Mouse (Mus musculus): ENCODE data around the gene Notum. TPM values are rescaled to one million over a fixed set of nuclear protein-coding genes. Genes with fewer than 3 reads are reported as not detected.
A peak's percentile ranks its signal among the peaks of the same experiment; 100 is the strongest.

Gene Notum
- total RNA-seq, 2 experiments from 2014 or later, result 0.20 TPM; not detected in 1

DNA sequence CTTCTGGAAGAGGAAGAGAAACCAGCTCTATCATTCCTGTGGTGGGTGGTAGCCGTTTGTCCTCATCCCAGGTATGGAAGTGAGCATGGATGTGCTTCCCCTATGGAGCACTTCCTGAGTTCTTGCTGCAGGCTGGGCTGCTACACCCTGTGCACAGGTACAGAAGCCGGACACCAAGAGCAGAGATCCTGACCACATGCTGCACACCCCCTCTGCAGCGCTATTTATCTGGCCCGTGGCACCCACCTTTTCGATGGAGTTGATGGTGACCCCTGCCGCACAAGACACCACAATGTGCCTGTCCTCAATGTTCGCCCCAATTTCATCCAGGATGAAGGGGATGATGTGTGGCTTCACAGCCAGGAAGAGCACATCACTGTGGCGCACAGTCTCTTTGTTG lies 19.1 kb downstream of the Notum start:
- no peak for DNase-seq (ENCODE audit: low spot score)
- intact Hi-C loops (cut with DNase I), result no loop called here

DNA sequence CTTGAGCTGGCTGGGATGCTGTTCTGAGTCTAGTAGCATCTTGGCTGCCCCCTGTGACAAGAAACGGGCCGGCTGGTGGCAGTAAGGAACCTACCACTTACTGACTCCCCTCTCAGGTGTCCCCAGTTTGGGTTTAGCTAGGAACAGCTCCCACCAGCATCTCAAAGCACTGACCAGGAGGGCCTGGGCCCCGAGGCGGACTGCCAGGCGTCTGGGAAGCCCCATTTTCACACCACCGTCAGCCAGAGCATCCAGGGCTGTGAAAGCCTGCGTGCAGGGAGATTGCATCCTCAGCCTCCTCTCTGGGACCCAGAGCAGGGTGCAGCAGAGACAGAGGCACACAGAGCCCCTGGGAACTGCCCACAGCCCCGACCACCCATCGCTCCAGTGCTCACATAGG lies 19.7 kb downstream of the Notum start:
- intact Hi-C loops (cut with DNase I), result no loop called here
- no peak for DNase-seq (ENCODE audit: low spot score)

- intact Hi-C loops (cut with DNase I), result no loop called here
- no peak for DNase-seq (ENCODE audit: low spot score)
Measured at GRCm38 (mm10) chr11:120634810-120635209, 26.2 kb downstream of the Notum start.

- intact Hi-C loops (cut with DNase I), result no loop called here
- peak; percentile 87 for DNase-seq (ENCODE audit: low spot score)
Measured at GRCm38 (mm10) chr11:120633520-120634343, 27.2 kb downstream of the Notum start, which contains the start of gene Mafg. TSS of gene Mafg (minus strand) at chr11:120633600.

GRCm38 (mm10) chr11:120632559-120633519 lies 28.1 kb downstream of the Notum start:
- intact Hi-C loops (cut with DNase I), result no loop called here
- peak; percentile 66 for DNase-seq (ENCODE audit: low spot score)

GRCm38 (mm10) chr11:120631726-120632448 lies 29.1 kb downstream of the Notum start:
- no peak for DNase-seq (ENCODE audit: low spot score)
- intact Hi-C loops (cut with DNase I), result no loop called here

DNA sequence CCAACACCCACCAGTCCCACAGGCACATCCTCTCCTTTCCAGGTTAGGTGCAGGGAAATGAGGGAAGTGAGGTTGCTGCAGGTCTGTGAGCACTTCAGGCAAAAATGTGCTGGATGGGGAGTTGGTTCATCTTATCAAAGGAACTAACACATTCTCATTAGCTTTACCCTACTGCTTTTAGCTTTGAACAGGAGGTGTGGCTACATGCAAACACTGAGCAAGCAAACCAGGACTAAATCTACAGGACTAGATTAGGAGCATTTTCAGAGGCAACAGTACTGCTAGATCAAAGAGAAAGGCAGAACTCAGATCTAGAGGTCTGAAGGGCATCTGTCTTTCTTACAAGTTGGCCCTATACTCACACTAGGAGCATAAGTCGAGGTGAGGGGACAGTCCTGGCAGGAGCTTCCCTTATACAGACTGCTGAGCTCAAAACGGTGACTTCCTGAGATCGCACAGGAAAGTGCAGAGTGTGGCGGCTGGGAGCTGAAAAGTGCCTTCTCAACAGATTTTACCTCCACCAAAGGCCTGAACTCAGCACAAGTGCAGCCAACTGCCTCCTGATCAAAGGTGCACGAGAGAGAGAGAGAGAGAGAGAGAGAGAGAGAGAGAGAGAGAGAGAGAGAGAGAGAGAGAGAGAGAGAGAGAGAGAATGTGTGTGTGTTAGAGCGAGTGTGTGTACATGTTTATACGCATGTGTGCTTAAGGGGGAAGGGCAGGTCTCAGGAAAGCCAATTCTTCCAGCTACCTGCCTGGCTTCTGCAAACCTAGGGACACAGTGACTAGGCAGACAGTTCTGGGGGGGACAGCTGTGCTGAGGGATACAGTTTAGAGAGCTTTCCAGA lies 29.9 kb downstream of the Notum start:
- intact Hi-C loops (cut with DNase I), result no loop called here
- no peak for DNase-seq (ENCODE audit: low spot score)

GRCm38 (mm10) chr11:120630401-120630871 lies 30.5 kb downstream of the Notum start:
- intact Hi-C loops (cut with DNase I), result no loop called here
- no peak for DNase-seq (ENCODE audit: low spot score)

GRCm38 (mm10) chr11:120629911-120630310 lies 31.1 kb downstream of the Notum start:
- intact Hi-C loops (cut with DNase I), result loop anchor here (5.0 kb wide), 1 partner anchor 42 kb away; the partner anchor contains the start of gene Aspscr1

GRCm38 (mm10) chr11:120629341-120629730 lies 31.6 kb downstream of the Notum start:
- no peak for DNase-seq (ENCODE audit: low spot score)
- intact Hi-C loops (cut with DNase I), result loop anchor here (5.0 kb wide), 1 partner anchor 43 kb away; the partner anchor contains the start of gene Aspscr1

More at GRCm38 (mm10) chr11:120629911-120630310, 31.1 kb downstream of the Notum start:
- DNase-seq (ENCODE audit: low spot score), result no peak

GRCm38 (mm10) chr11:120628601-120629340 lies 32.2 kb downstream of the Notum start:
- intact Hi-C loops (cut with DNase I), result loop anchor here (5.0 kb wide), 1 partner anchor 44 kb away; the partner anchor contains the start of gene Aspscr1
- DNase-seq (ENCODE audit: low spot score), result no peak

DNA sequence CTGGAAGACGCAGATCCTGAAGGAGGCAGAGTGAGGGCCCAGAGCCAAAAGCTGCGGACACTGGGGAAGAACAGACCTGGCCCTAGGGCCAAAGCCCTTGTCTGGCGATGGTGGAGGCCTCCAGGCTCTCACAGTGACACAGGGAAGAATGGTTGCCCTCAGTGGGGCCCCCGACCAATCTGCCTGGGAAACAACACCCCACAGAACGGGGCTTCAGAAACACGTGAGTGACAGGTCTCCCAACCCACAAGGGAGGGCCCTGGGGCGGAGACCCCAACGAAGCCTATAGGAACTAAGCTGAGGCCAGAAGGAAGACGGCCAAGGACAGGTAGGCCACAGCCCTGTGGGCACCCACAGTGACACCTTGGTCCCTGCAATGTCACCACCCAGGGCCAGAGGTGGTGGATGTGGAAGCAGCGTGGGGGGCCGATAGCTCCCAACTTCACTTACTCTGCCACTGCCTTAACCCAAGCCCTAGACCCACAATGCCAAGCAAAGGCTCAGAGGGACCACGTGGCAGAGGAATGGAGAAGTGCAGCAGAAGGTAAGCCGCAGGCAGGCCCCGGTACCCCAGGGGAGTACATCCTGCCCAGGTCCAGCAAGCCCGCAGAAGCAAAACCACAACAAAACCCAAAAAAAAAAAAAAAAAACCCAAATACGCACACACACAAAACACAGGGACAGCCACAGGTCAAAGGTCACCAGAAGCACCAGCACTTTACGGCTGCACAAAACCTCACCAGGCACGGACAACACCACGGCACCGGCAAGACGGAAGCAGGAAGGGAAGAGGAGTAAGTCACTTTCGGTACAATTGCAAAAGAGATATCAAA lies 33.3 kb downstream of the Notum start:
- no peak for DNase-seq (ENCODE audit: low spot score)
- intact Hi-C loops (cut with DNase I), result loop anchor here (5.0 kb wide), 1 partner anchor 45 kb away; the partner anchor contains the start of gene Aspscr1

- intact Hi-C loops (cut with DNase I), result loop anchor here (5.0 kb wide), 1 partner anchor 45 kb away; the partner anchor contains the start of gene Aspscr1
Measured at GRCm38 (mm10) chr11:120626785-120627467, 34.0 kb downstream of the Notum start.

DNA sequence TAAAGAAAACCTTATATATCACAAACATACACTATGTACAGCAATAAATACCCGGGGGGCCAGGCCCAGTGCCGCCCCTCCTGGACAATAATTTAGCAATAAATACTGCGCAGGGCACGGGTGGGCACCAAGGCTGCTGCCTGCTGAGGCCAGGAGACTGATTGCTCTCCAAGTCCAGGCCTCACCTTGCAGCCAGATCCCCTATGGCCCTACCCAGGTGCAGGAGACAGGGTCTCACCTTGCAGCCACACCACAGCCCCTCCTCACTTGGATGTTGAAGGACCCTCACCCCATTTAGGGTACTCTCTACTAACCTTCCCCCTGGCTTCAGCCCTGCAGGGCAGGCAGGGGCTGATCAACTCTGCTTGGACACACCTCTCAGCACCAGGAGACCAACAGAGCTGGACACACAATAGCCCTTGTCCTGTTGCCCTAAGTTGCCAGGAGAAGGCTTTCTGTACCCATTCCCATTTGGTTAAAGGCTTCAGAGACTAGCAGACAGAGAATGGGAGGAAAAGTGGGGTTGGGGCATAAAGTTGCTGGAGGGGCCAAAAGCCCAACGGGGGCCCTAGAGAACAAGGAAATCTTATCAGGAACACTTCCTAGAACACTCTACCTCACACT lies 35.7 kb downstream of the Notum start, which contains the start of gene Sirt7:
TSS of gene Sirt7 (minus strand) at position 89 of the 624 bp plus-strand sequence.
- intact Hi-C loops (cut with DNase I), result loop anchor here (2.0 to 5.0 kb wide), 2 partner anchors 47 to 88 kb away; partner anchors contain the start of genes Aspscr1, Cenpx and Lrrc45

More at GRCm38 (mm10) chr11:120626785-120627467, 34.0 kb downstream of the Notum start:
- no peak for DNase-seq (ENCODE audit: low spot score)

GRCm38 (mm10) chr11:120624680-120625111 lies 36.3 kb downstream of the Notum start:
- DNase-seq (ENCODE audit: low spot score), result peak; percentile 74
- intact Hi-C loops (cut with DNase I), result loop anchor here (2.0 to 5.0 kb wide), 2 partner anchors 48 to 88 kb away; partner anchors contain the start of genes Aspscr1, Cenpx and Lrrc45

More for the DNA sequence above, 35.7 kb downstream of the Notum start, which contains the start of gene Sirt7:
- DNase-seq (ENCODE audit: low spot score), result no peak
